Mouse (Mus musculus) stomach, postnatal 0 days (tissue): Measurements from ENCODE around the gene Kirrel3.

Experiments used
- CTCF ChIP-seq: IDR thresholded peaks from 2 replicates; pipeline ENCODE4 v1.5.1; 2016; ENCODE audit warnings: antibody characterized with exemption, low read depth, mild to moderate bottlenecking, moderate library complexity
- EP300 ChIP-seq: optimal IDR thresholded peaks from 2 replicates; pipeline ENCODE3; 2016; ENCODE audit warnings: antibody characterized with exemption

DNA sequence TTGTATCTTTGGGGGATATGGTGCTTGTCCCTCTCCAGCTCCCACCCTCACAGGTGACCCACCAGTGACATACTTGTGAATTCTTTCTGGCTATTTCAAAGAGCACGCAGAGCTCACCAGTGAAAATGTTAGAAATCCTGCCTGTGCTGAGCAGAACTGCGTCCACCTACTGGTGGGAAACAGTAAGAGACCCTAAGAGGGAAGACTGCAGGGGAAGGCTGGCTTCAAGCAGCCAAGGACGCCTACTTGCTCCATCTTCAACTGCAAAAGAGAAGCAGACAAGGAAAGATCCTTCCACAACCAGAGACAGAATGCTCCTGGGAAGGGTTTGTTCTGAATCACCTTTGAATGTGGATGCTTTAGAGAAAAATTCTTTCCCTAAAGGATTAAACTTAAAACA lies 16.5 kb upstream of the Kirrel3 start:
- TF ChIP-seq EP300, result no peak
- peak; percentile 50 for TF ChIP-seq CTCF
